ENCODE assay signal across 8 mouse cellular contexts in genomic region chr9:40456191-40456590, GRCm38 (mm10).
DNase-seq lines count a peak whose midpoint lies in the region; ATAC-seq and TF ChIP-seq lines count a peak whose summit lies in the region.

No protein-coding gene starts in this region.

- H3K4me1 ChIP-seq in forebrain, embryonic 10.5 days, result peaks cover 32% of the 10 kb centered on the region
- peaks cover 15% of the 10 kb centered on the region for H3K4me1 ChIP-seq in hindbrain, embryonic 15.5 days (replicated peaks)
- H3K4me1 ChIP-seq in lung, embryonic 14.5 days (ENCODE audit: insufficient read depth), result peaks cover 11% of the 10 kb centered on the region; the same call in 1 of the 2 replicates

- H3K4me2 ChIP-seq in hindbrain, embryonic 15.5 days, result peak overlapping the region; percentile 94
- peak overlapping the region; percentile 91 for H3K4me2 ChIP-seq in lung, embryonic 14.5 days

- ATAC-seq in cerebellum, adult (ENCODE audit: insufficient number of reproducible peaks, low FRiP score, low TSS enrichment), result 0 out of 2 replicates have a peak, but pooled peaks have one; percentile 41
- ATAC-seq in hindbrain, embryonic 15.5 days (ENCODE audit: low FRiP score, low read depth), result peak; percentile 75
- ATAC-seq in lung, embryonic 14.5 days (ENCODE audit: insufficient read depth), result peak; percentile 95

- peak overlapping the region; percentile 77 for H3K27ac ChIP-seq in forebrain, embryonic 10.5 days
- H3K27ac ChIP-seq in hindbrain, embryonic 15.5 days (replicated peaks), result peak overlapping the region; percentile 21
- peak overlapping the region; percentile 85 for H3K27ac ChIP-seq in lung, embryonic 14.5 days (ENCODE audit: low read depth)

- peaks cover 58% of the 10 kb centered on the region for H3K27me3 ChIP-seq in forebrain, embryonic 10.5 days (ENCODE audit: poor library complexity, severe bottlenecking)
- 0 out of 2 replicates have a peak, but pooled peaks cover 4% of the 10 kb centered on the region for H3K27me3 ChIP-seq in hindbrain, embryonic 15.5 days
- no peaks in the 10 kb centered on the region for H3K27me3 ChIP-seq in lung, embryonic 14.5 days (ENCODE audit: insufficient read depth, low read length)

- peak overlapping the region; percentile 44 for H3K9ac ChIP-seq in hindbrain, embryonic 15.5 days
- H3K9ac ChIP-seq in lung, embryonic 14.5 days, result peak overlapping the region; percentile 60

- 2% methylated on average over 7 of the region's 7 CpGs for WGBS in forebrain, embryonic 10.5 days
- 2% methylated on average over 7 of the region's 7 CpGs for WGBS in hindbrain, embryonic 15.5 days
- WGBS in lung, embryonic 14.5 days, result 0% methylated on average over 7 of the region's 7 CpGs

- peak overlapping the region; percentile 72 for H3K4me3 ChIP-seq in forebrain, embryonic 10.5 days
- peak overlapping the region; percentile 50 for H3K4me3 ChIP-seq in hindbrain, embryonic 15.5 days
- H3K4me3 ChIP-seq in lung, embryonic 14.5 days (ENCODE audit: low read depth, low read length), result peak overlapping the region; percentile 58

- DNase-seq in cerebellum, adult 11-12 months, result no peak
- peak; percentile 66 to 67 for DNase-seq in adrenal gland, adult 18-20 months (ENCODE audit: low spot score in 2 of 2)
- DNase-seq in forebrain, embryonic 10.5 days (ENCODE audit: extremely low spot score, low spot score), result peak; percentile 55
- DNase-seq in lung, embryonic 14.5 days, result peak; percentile 94
- peak; percentile 17 for DNase-seq in ovary, postnatal 10 days (ENCODE audit: low spot score)
- DNase-seq in thymus, postnatal 10 days (ENCODE audit: low spot score in 2 of 2), result no peak

- no peaks in the 10 kb centered on the region for H3K36me3 ChIP-seq in forebrain, embryonic 10.5 days (replicated peaks)
- no peaks in the 10 kb centered on the region for H3K36me3 ChIP-seq in hindbrain, embryonic 15.5 days
- H3K36me3 ChIP-seq in lung, embryonic 14.5 days (ENCODE audit: insufficient read depth), result no peaks in the 10 kb centered on the region

- no peaks in the 10 kb centered on the region for H3K9me3 ChIP-seq in forebrain, embryonic 10.5 days
- no peaks in the 10 kb centered on the region for H3K9me3 ChIP-seq in hindbrain, embryonic 15.5 days
- no peaks in the 10 kb centered on the region for H3K9me3 ChIP-seq in lung, embryonic 14.5 days (ENCODE audit: low read depth, low read length)

- no peak for TF ChIP-seq CTCF in lung, embryonic 14.5 days (IDR thresholded peaks at IDR 0.05; ENCODE audit: low read depth)

Comparison
In these comparisons a context has a peak if more than half of its experiments do, and no peak if none do; other contexts are left out.
1. ATAC-seq: peak in every context shown above with its lines; median percentile 95 in lung, embryonic 14.5 days; 75 in hindbrain, embryonic 15.5 days; 41 in cerebellum, adult.
2. DNase-seq: peak in adrenal gland, adult 18-20 months (2 of 2), forebrain, embryonic 10.5 days (single experiment), lung, embryonic 14.5 days (single experiment) and ovary, postnatal 10 days (single experiment); none in cerebellum, adult 11-12 months (single experiment) and thymus, postnatal 10 days (0 of 2).
3. H3K27ac ChIP-seq: peak in every context shown above with its lines; median percentile 85 in lung, embryonic 14.5 days; 77 in forebrain, embryonic 10.5 days; 21 in hindbrain, embryonic 15.5 days.
4. Peak in every context shown above with its lines, with median percentiles within 50 percentile points of each other: H3K4me3 ChIP-seq.